Mouse (Mus musculus) embryonic facial prominence, embryonic 13.5 days (tissue): ENCODE measurements around the gene Dnajb7. TPM values are rescaled to one million over a fixed set of nuclear protein-coding genes. Genes with fewer than 3 reads are reported as not detected.
A peak's percentile ranks its signal among the peaks of the same experiment; 100 is the strongest.

Source experiments
- ATAC-seq: fragments of 200-750 bp; cut with Nextera tagmentation; 2 replicates; pipeline ENCODE4 v1.8.0; 2017; ENCODE audit warnings: low read depth; ENCODE audit not compliant: insufficient number of reproducible peaks, insufficient read depth, low FRiP score, low TSS enrichment
- H3K27ac ChIP-seq: fragments of 300-500 bp; sonication (generic); 2 replicates; pipeline ENCODE4 v1.5.1; 2015; ENCODE audit warnings: moderate library complexity, mild to moderate bottlenecking, inconsistent platforms
- H3K27me3 ChIP-seq: fragments of 300-500 bp; sonication (generic); 2 replicates; pipeline ENCODE4 v1.6.1; 2015; ENCODE audit warnings: mild to moderate bottlenecking, inconsistent platforms
- H3K36me3 ChIP-seq: fragments of 300-500 bp; sonication (generic); 2 replicates; pipeline ENCODE4 v1.6.1; 2015; ENCODE audit warnings: mild to moderate bottlenecking, inconsistent platforms
- H3K4me1 ChIP-seq: fragments of 300-500 bp; sonication (generic); 2 replicates; pipeline ENCODE4 v1.6.1; 2015; ENCODE audit warnings: inconsistent platforms
- H3K4me2 ChIP-seq: fragments of 300-500 bp; sonication (generic); 2 replicates; pipeline ENCODE4 v1.6.1; 2015; ENCODE audit warnings: moderate library complexity, mild to moderate bottlenecking, inconsistent platforms
- H3K4me3 ChIP-seq: fragments of 300-500 bp; sonication (generic); 2 replicates; pipeline ENCODE4 v1.5.1; 2015; ENCODE audit warnings: mild to moderate bottlenecking, inconsistent platforms
- H3K9ac ChIP-seq: fragments of 300-500 bp; sonication (generic); 2 replicates; pipeline ENCODE4 v1.6.1; 2015; ENCODE audit warnings: mild to moderate bottlenecking, inconsistent platforms
- H3K9me3 ChIP-seq: fragments of 300-500 bp; sonication (generic); 2 replicates; pipeline ENCODE4 v1.6.1; 2016; ENCODE audit warnings: inconsistent platforms
- WGBS: fragments of 180-500 bp; shearing (Covaris S2); methylation state at CpG from one replicate; pipeline ENCODE4 v1.1.7; 2015; ENCODE audit warnings: mixed read lengths; 5-methylcytosine and 5-hydroxymethylcytosine counted together
- polyA plus RNA-seq: library from polyadenylated mRNA; unstranded; fragments of >200 nt; fragmentation: Nextera tagmentation; extraction: Ambion mirVana; gene quantifications from 2 replicates; pipeline ENCODE4 v1.2.1, GENCODE M21; 2015

The Dnajb7 gene
- polyA plus RNA-seq, 1 experiment from 2014 or later, result 3.5 TPM

- peak within 1 kb of the TSS; percentile 94 for H3K27ac ChIP-seq
- H3K9ac ChIP-seq, result peak within 1 kb of the TSS; percentile 95
- peaks cover 3% of the 10 kb centered on the region; the same call in 1 of the 2 replicates for H3K36me3 ChIP-seq
- H3K4me2 ChIP-seq, result peak within 1 kb of the TSS; percentile 81
- no peaks in the 10 kb centered on the region for H3K9me3 ChIP-seq
- no peaks in the 10 kb centered on the region for H3K27me3 ChIP-seq
- under 1% methylated on average over 50 of the region's 50 CpGs for WGBS
- peaks cover 22% of the 10 kb centered on the region for H3K4me1 ChIP-seq
- peak; percentile 100 for ATAC-seq
- H3K4me3 ChIP-seq, result peak within 1 kb of the TSS; percentile 96
These were observed 8.3 kb downstream of the Dnajb7 start, which contains the start of the genes St13 and Xpnpep3 for GRCm38 (mm10) chr15:81399638-81400315. Gene St13, minus strand, starts transcription at chr15:81400077. Gene Xpnpep3, plus strand, starts transcription at chr15:81400138.

GRCm38 (mm10) chr15:81399297-81399637 lies 8.8 kb downstream of the Dnajb7 start:
- H3K4me3 ChIP-seq, result peak overlapping the region; percentile 96
- H3K36me3 ChIP-seq, result peaks cover 3% of the 10 kb centered on the region; the same call in 1 of the 2 replicates
- peaks cover 22% of the 10 kb centered on the region for H3K4me1 ChIP-seq
- H3K27me3 ChIP-seq, result no peaks in the 10 kb centered on the region
- H3K27ac ChIP-seq, result peak overlapping the region; percentile 94
- no peaks in the 10 kb centered on the region for H3K9me3 ChIP-seq
- no peak; the same call in 1 of the 2 replicates for ATAC-seq
- H3K9ac ChIP-seq, result peak overlapping the region; percentile 95
- peak overlapping the region; percentile 81 for H3K4me2 ChIP-seq
- WGBS, result under 1% methylated on average over 21 of the region's 21 CpGs

DNA sequence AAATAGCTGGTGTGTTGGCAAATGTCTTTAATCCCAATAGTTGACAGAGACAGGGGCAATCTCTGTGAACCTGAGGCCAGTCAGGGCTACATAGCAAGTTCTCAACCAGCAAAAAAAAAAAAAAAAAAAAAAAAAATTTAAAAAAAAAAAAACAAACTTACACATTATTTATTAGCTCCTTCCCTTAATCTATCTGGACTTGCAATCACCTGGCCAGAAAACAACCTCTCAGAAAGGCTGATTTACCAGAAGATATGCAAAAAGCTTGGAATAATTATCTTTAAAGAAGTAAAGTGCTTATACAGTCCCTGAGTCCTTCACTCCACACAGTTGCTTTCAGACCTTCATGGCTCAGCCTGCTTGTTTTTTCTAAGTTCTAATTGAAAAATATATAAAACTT lies 9.9 kb downstream of the Dnajb7 start:
- Histone ChIP-seq H3K9me3 (no peaks in the 10 kb centered on the region), H3K4me2 (peak overlapping the region; percentile 81), H3K4me1 (peaks cover 22% of the 10 kb centered on the region), H3K27ac (no peak overlapping the region), H3K36me3 (peaks cover 3% of the 10 kb centered on the region; the same call in 1 of the 2 replicates), H3K4me3 (peak overlapping the region; percentile 96), H3K27me3 (no peaks in the 10 kb centered on the region), H3K9ac (peak overlapping the region; percentile 95; the same call in 1 of the 2 replicates)
- no peak for ATAC-seq

- H3K36me3 ChIP-seq, result peaks cover 35% of the 10 kb centered on the region
- no peak overlapping the region for H3K4me2 ChIP-seq
- no peak overlapping the region for H3K4me3 ChIP-seq
- ATAC-seq, result no peak
- no peak overlapping the region for H3K27ac ChIP-seq
- H3K9ac ChIP-seq, result no peak overlapping the region
- 90% methylated on average over 8 of the region's 8 CpGs for WGBS
- H3K4me1 ChIP-seq, result peaks cover 15% of the 10 kb centered on the region; the same call in 1 of the 2 replicates
- H3K9me3 ChIP-seq, result no peaks in the 10 kb centered on the region
- no peaks in the 10 kb centered on the region for H3K27me3 ChIP-seq
These were observed 13.7 kb downstream of the Dnajb7 start for GRCm38 (mm10) chr15:81394211-81394915.

DNA sequence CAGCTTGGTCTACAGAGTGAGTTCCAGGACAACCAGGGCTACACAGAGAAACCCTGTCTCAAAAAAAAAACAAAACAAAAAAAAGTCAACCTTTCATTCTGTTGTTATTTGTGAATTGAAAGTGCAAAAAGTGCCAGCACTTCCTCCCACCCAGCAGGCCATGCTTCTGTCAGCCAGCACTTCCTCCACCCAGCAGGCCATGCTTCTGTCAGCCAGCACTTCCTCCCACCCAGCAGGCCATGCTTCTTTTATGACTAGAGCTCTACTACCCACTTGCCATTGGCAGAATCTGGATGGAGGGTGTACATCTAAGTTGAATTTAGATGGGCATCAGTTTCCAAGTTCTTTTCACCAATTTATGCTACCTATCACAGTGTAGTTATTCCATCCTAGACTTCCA lies 15.1 kb downstream of the Dnajb7 start:
- Histone ChIP-seq H3K36me3 (peaks cover 47% of the 10 kb centered on the region), H3K9ac (no peak overlapping the region), H3K27me3 (no peaks in the 10 kb centered on the region), H3K4me3 (no peak overlapping the region), H3K27ac (no peak overlapping the region), H3K4me2 (no peak overlapping the region), H3K9me3 (no peaks in the 10 kb centered on the region), H3K4me1 (peaks cover 10% of the 10 kb centered on the region; the same call in 1 of the 2 replicates)
- no peak for ATAC-seq

- no peak for ATAC-seq
- H3K27me3 ChIP-seq, result no peaks in the 10 kb centered on the region
- no peak overlapping the region for H3K9ac ChIP-seq
- H3K4me1 ChIP-seq, result no peaks in the 10 kb centered on the region
- H3K27ac ChIP-seq, result no peak overlapping the region
- whole genome bisulfite sequencing, result 98% methylated on average over 5 of the region's 5 CpGs
- no peaks in the 10 kb centered on the region for H3K9me3 ChIP-seq
- no peak overlapping the region for H3K4me3 ChIP-seq
- H3K36me3 ChIP-seq, result peaks cover 95% of the 10 kb centered on the region
- H3K4me2 ChIP-seq, result no peak overlapping the region
These were observed 21.8 kb downstream of the Dnajb7 start for GRCm38 (mm10) chr15:81386327-81386726.

- H3K36me3 ChIP-seq, result peaks cover 73% of the 10 kb centered on the region
- H3K4me2 ChIP-seq, result no peak overlapping the region
- ATAC-seq, result no peak
- WGBS, result 83% methylated on average over 2 of the region's 2 CpGs
- H3K9me3 ChIP-seq, result no peaks in the 10 kb centered on the region
- H3K9ac ChIP-seq, result no peak overlapping the region
- no peak overlapping the region for H3K27ac ChIP-seq
- no peaks in the 10 kb centered on the region for H3K27me3 ChIP-seq
- no peak overlapping the region for H3K4me3 ChIP-seq
- H3K4me1 ChIP-seq, result no peaks in the 10 kb centered on the region
These were observed 29.3 kb downstream of the Dnajb7 start for GRCm38 (mm10) chr15:81378845-81379244.

- WGBS, result 93% methylated on average over 11 of the region's 11 CpGs
- no peaks in the 10 kb centered on the region for H3K9me3 ChIP-seq
- H3K4me1 ChIP-seq, result no peaks in the 10 kb centered on the region
- H3K4me3 ChIP-seq, result no peak overlapping the region
- H3K36me3 ChIP-seq, result peaks cover 68% of the 10 kb centered on the region
- no peak for ATAC-seq
- H3K9ac ChIP-seq, result no peak overlapping the region
- no peaks in the 10 kb centered on the region for H3K27me3 ChIP-seq
- H3K27ac ChIP-seq, result no peak overlapping the region
- no peak overlapping the region for H3K4me2 ChIP-seq
These were observed 33.5 kb downstream of the Dnajb7 start for GRCm38 (mm10) chr15:81374621-81375020.

- no peak overlapping the region for H3K4me2 ChIP-seq
- no peak overlapping the region for H3K9ac ChIP-seq
- no peaks in the 10 kb centered on the region for H3K9me3 ChIP-seq
- H3K4me3 ChIP-seq, result no peak overlapping the region
- no peaks in the 10 kb centered on the region for H3K4me1 ChIP-seq
- no peak for ATAC-seq
- 73% methylated on average over 1 of the region's 1 CpGs for WGBS
- H3K27ac ChIP-seq, result no peak overlapping the region
- peaks cover 79% of the 10 kb centered on the region for H3K36me3 ChIP-seq
- no peaks in the 10 kb centered on the region for H3K27me3 ChIP-seq
These were observed 37.7 kb downstream of the Dnajb7 start for GRCm38 (mm10) chr15:81370356-81370755.

DNA sequence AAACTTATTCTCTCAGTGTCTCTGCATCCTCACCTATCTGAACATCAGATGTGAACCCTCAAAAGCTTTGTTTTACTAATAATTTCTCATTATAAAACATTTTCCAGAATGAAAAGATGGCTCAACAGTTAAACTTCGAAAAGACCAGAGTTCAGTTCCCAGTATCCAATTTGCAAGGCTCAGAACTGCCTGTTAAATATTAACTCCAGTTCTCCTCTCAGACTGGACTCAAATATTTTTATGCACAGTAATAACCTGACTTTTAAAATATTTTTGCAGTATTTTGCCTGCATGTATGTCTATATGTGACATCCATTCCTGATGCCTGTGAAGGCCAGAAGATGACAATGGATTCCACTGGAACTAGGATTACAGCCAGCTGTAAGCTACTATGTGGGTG lies 39.5 kb downstream of the Dnajb7 start:
- Histone ChIP-seq H3K4me1 (no peaks in the 10 kb centered on the region), H3K4me2 (no peak overlapping the region), H3K9ac (no peak overlapping the region), H3K27ac (no peak overlapping the region), H3K27me3 (no peaks in the 10 kb centered on the region), H3K9me3 (no peaks in the 10 kb centered on the region), H3K36me3 (peaks cover 82% of the 10 kb centered on the region), H3K4me3 (no peak overlapping the region)
- no peak for ATAC-seq
- WGBS, result 85% methylated on average over 1 of the region's 1 CpGs

DNA sequence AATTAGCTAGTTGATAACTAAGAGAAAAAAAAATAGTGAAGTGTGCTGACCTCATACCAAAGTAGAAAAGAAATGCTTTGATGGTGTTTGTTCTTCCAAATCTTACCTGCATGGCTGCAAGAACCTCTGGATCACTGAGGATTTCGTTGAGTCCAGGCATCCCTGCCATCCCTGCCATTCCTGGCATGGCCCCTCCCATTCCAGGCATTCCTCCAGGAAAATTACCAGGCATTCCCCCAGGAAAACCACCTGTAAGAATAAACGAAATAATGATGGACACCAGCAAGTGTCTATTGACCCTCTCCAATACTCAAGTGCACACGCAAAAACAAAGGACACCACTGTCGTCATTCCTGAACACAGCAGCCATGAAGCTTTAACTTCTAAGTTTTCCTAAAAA lies 41.9 kb downstream of the Dnajb7 start:
- Histone ChIP-seq H3K9ac (no peak overlapping the region), H3K27me3 (no peaks in the 10 kb centered on the region), H3K9me3 (no peaks in the 10 kb centered on the region), H3K4me2 (no peak overlapping the region), H3K4me1 (peaks cover 11% of the 10 kb centered on the region; the same call in 1 of the 2 replicates), H3K36me3 (peaks cover 72% of the 10 kb centered on the region), H3K27ac (no peak overlapping the region), H3K4me3 (no peak overlapping the region)
- 85% methylated on average over 4 of the region's 4 CpGs for WGBS
- ATAC-seq, result no peak

- H3K9ac ChIP-seq, result no peak overlapping the region
- 86% methylated on average over 8 of the region's 8 CpGs for WGBS
- no peaks in the 10 kb centered on the region for H3K9me3 ChIP-seq
- no peak overlapping the region for H3K4me3 ChIP-seq
- peaks cover 14% of the 10 kb centered on the region for H3K4me1 ChIP-seq
- no peaks in the 10 kb centered on the region for H3K27me3 ChIP-seq
- no peak overlapping the region for H3K4me2 ChIP-seq
- ATAC-seq, result no peak
- peaks cover 62% of the 10 kb centered on the region for H3K36me3 ChIP-seq
- H3K27ac ChIP-seq, result no peak overlapping the region
These were observed 42.9 kb downstream of the Dnajb7 start for GRCm38 (mm10) chr15:81365246-81365645.
